Mouse (Mus musculus) retina, postnatal 1 day (tissue): ENCODE measurements at regions not wholly inside any gene's neighbourhood (a gene's known extent, or its start where the extent isn't known, plus 50 kb on each side); places are given as distances from the start of the nearest gene placed in this dataset.
A peak's percentile ranks its signal among the peaks of the same experiment; 100 is the strongest.

Source experiments
- DNase-seq: peaks from one replicate; pipeline ENCODE4 v3.0.0-alpha.2; 2012

GRCm38 (mm10) chr19:52048378-52048978 lies 215.6 kb upstream of the Ins1 start:
- DNase-seq = peak; percentile 60

GRCm38 (mm10) chr19:52068806-52069205 lies 195.3 kb upstream of the Ins1 start:
- no peak for DNase-seq

DNA sequence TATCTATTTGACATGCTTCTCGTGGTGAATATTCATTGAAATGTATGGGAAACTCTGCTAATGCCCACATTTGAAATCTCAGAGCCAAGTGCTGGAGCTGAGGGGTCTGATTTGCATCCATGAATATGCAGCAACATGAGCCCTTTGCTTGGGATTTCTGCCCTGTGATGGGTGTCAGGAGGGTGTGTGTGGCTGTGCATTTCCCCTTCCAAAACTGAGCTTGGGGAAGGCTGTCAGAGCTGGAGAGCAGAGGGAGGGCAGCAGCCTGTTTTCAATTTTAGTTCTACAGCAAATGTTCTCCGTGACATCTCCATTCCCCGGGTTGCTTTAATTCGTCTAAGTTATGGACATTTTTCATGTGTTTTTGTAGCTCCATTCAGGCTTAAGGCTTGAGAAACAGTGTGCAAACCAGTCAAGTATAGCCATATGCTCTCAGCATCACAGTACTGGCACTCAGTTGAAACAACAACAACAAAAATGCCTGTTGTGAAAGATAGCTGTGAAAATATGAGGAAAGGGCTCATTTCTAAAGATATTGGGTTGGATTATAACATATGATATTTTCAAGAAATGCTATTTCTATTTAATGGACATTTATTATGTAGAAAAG lies 194.1 kb upstream of the Ins1 start:
- DNase-seq = no peak

DNA sequence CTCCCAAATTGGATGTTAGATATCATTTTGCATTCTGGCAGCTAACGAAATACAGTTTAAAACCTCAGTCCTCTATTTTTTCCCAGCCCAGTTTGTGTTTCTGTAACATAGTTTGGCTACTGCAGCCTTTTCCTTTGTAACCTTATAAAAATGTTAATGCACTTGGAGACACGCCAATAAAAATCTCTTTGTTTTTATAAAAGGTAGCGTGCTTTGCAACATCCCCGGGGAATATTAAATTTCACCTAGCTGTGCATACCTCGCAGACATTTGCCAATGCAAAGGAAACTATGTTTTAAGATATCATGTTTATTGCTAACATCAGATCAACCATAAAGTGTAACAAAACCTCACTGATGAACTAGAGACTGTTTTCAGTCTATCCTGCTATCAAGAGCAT lies 192.9 kb upstream of the Ins1 start:
- DNase-seq = no peak

DNA sequence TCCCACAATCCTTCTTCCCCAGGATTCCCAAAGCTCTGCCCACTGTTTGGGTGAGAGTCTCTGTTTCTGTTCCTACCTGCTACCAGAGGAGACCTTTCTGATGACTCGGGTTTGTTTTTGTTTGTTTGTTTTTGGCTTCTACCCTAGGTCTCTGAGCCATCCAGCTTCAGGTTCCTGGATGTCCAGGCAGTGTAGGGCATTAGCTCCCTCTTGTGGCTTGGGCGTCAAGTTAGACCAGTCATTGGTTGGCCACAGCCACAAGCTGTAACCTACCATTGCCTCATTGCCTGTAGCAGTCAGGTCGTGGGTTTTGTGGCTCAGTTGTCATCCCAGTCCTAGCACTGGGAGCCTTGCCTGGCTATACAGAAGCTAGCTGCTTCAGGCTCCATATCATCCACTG lies 185.1 kb upstream of the Ins1 start:
- peak; percentile 22 for DNase-seq

- DNase-seq = no peak
Measured at GRCm38 (mm10) chr19:52112398-52112797, 151.7 kb upstream of the Ins1 start.
